Mouse (Mus musculus) lung, postnatal 25 days (tissue): ENCODE measurements at regions not wholly inside any gene's neighbourhood (a gene's known extent, or its start where the extent isn't known, plus 50 kb on each side); places are given as distances from the start of the nearest gene placed in this dataset.
"Not testable (repeated sequence)": the region's sequence is repeated elsewhere in the genome, so short reads cannot be mapped to it uniquely, and the experiment has no call there.

ENCODE experiments used
- DNase-seq: peaks from one replicate; pipeline ENCODE4 v3.0.0; 2022; ENCODE audit warnings: low spot score

DNA sequence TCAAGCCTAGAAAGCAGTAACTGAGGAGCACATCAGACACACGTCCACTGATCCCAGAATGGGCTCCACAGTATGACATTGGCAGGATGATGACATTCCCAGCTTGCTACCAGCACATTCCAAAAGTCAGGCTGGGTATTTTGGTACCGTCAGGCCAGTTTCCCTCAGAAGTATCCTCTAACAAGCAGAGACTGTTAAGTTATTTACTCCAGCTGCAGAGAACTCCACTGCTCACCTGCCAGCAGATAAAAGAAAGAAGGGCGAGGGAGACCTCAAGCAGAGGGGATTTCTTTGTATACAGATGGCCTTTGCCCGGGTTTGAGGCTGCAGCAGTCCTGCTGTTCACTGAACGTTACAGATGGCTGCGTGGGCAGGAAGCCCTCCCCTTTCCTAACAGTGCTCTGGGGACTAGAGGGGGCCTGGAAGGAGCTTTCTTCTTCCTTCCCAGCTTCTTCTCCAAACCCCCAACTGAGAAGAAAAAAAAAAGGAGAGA, 175.2 kb upstream of the Meox2 start:
- no peak for DNase-seq

DNA sequence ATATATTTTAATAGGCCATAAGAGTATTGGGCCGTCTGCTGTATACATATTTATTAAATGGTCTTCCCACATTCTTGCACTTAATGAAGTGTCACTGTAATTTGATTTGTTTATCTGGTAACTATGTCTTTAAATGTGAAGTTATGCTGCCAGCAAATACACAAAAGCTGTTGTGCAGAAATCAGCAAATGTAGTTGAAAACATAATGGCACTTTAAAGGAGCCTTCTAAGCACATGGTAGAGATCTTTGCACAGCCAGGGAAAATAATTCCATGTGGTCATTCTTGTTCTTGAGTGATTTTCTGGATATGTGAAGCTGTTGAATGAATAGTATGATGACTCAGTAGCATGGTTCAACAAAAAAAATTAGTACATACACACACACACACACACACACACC, 164.4 kb upstream of the Meox2 start:
- DNase-seq: no peak

DNA sequence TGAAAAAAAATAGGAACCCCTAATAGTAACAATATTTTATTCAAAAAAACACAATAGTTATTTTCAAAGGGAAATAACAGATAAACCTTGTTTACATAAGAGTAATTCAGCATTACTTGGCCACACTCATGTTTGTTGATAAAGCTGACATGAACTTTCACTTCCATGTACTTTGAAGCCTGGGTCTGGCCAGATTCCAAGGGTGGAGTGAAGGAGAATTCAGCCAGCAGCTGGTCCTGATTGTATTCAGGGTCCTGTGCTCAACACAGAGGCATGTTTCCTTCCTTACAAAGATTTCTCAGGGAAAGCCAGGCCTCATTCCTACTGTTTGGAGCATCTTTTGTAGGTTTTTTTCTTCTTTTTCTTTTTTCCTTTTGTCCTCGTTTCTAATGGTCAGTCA, 162.4 kb upstream of the Meox2 start:
- DNase-seq: peak; percentile 88

DNA sequence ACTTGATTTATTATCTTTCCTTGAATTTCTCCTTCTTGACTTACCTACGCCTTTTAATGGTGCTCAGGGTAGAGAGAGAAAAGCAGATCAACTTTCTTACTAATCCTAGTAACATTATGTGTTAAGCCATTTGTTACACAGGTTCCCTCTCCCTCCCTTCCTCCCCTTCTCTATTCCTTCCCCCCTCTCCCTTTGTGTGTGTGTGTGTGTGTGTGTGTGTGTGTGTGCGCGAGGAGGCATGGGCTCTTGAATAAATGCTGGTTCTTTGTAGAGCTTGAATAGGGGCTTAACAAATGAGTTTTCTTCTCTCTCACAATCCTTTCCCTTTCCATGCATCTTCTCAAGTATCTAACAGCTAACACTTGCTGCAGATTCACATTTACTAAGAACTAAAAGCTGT, 160.4 kb upstream of the Meox2 start:
- no peak for DNase-seq

DNA sequence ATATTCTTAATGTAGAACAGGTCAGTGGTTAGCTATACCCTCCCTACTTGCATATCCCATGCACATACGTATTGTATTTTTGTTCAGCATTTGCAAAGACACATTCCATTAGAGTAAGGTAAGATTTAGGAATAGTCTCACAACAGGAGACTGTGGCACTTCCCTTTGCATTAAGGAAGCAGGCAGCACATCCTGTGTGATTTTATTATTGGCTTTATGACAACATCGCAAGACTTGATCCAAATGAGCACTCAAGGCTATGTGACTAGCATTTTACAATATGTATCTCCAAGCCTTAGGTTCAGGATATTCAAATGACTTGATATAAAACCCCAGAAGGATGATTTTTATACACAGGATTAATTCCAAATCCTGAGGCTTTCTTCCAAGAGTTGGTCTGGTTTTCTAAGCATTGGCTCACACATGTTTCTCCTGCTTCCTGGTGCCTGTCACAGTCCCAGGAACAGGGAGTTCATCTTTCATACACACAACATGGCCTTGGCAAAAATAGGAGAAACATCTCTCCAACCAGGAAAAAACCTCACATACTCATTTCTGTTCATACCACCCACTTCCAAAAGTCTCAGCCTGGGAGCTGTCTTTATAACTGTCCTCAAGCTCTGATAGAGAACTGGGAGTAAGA, 159.1 kb upstream of the Meox2 start:
- peak; percentile 6 for DNase-seq

DNA sequence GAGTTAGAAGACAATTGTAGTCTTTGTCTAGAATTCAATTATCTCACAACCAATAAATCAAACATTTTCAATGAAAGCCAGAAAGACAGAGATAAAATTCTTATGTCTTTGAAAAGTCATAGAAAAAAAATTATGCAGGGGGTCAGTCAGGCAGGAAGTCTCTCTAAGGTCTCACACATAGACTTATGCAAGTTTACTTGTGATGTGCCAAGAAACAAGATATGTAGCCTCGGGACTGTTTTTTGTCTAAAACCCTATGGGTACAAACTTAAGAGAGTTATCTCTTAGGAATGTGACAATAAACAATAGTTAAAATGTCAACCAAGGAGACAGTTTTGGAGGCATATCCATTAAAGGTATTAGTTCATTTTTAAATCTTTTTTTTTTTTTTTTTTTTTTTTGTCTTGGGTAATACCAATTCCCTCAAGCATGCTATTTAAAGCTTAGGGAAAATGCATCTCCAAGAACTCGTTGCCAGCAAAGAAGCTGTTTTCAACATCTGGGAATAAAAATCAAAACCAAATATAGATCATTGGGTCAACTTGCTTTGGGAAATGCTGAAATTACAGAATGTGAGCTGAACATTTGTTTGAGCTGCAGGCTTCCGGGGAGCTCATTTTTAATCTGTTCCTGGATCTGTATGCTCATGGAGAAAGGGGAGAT, 133.8 kb upstream of the Meox2 start:
- no peak for DNase-seq

DNA sequence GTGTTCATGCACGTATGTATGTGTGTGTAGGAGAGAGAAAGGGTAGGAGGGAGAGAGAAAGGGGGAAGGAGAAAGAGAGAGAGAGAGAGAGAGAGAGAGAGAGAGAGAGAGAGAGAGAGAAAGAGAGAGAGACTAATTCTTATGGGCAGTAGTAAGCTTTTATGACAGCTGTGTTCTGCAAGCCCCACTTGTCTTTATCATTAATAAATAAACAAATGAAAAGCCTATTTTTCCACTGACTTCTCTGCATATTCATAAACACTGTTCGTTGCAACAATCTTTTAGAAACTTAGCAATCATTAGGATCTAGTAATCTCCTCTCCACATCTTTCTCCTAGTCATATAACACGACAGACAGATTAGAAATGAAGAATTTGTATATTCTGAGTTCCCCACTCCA, 131.2 kb upstream of the Meox2 start:
- no peak for DNase-seq

DNA sequence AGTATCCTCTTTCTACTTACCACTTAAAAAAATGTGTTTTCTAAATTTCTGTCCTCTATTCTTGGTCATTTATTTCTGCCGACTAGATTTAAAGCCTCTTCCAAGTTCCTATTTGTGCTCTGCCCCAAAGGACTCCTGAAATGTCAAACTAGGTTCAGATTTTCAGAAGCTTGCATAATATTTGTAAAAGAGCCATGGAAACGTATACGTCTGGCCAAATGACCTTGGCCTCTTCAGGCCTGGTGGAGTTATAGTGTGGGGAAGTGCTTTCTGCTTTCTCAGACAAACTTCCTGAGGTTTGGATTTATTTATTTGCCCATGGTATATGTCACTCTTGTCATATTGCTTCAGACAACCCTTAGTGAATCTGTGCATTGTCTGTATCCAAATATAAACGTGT, 117.2 kb upstream of the Meox2 start:
- DNase-seq: no peak

DNA sequence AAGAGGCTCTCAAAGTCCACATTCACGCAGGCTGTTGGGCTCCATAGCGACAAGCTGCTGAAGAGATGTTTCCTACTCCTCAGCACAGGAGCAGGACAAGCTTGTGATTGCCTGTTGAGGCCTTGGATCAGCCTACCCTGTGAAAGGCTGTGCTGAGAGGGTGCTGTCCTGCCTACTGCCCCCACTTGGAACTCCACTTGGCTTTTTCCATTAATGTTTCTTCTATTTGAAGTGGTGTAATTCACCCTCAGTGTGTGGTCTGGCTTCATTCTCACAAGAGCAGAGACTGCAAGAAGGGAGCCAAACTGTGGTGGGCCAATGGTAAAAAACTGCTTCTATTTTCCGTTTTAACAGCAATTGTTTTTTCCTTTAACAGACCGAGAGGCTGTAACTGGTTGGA, 116.4 kb upstream of the Meox2 start:
- DNase-seq: no peak

DNA sequence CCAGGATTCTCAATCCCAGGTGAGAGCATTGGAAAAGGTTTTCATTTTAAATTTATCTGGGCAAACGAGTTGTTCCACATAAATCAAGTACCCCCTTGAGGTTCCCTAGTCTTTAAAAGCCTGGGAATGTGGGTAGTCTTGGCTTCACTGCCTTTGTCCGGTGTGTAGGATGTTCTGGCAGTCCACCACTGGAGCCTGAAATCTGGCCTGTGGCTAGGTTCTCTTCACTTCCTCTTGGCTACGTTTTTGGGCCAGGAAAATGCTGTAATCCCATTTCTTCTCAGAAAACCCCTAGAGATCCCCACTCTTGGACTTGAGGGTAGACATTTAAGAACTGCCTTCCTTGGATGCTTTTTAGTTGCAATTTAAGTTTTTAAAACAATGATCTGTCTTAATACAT, 106.9 kb upstream of the Meox2 start:
- DNase-seq: no peak

DNA sequence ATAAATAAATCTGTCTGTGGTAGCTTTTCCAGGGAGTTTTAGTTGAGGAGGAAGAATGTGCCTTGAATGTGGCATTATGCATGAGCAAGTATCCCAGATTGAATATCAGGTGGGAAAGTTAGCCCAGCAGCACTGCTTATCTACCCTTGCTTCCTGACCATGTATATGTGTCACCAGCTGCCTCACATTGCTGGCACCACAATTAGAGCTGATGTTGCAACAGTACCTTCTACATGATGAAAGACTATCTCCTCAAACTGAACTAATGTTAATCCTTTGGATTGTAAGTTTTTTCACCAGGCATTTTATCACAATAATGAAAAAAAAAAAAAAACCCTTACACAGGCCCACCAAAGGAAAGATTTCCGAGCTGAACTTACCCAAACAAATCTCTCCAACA, 103.1 kb upstream of the Meox2 start:
- peak; percentile 10 for DNase-seq

DNA sequence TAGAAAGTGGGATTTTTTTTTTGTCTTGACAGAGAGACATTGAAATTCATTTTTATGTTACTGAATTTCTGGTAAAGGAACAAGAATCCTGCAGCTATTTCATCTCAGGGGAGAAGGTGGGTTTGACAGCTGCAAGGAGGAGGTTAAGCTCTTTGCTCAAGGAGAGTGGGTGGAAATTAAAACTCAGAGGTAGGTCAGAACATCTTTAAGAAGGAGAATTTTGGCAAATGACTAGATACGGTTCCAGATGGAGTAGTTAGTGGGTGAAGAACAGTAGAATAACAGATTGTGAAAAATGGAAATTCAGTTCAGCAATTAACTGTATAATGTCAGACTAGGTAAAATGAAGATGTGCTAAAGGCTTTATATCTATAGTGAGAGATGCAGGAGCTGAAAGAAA, 98.0 kb upstream of the Meox2 start:
- DNase-seq: no peak

DNA sequence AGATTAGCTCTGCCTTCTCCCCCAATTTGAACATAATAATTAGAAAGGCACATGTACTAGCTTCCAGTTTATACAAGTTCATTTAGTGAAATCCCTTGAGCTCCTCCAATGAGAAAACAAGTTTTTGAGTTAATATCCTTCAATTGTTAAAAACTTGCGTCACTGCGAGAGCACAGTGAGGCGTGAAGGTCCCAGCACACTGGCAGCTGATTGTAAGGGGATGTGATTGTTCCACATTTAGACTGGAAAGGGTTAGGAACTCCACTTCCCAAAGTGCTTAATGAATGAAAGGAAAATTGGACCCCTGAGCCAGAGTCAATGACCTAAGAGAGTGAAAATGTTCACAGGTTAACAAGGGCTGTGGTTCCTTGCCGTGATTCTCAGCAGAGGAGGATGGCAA, 93.9 kb upstream of the Meox2 start:
- no peak for DNase-seq

DNA sequence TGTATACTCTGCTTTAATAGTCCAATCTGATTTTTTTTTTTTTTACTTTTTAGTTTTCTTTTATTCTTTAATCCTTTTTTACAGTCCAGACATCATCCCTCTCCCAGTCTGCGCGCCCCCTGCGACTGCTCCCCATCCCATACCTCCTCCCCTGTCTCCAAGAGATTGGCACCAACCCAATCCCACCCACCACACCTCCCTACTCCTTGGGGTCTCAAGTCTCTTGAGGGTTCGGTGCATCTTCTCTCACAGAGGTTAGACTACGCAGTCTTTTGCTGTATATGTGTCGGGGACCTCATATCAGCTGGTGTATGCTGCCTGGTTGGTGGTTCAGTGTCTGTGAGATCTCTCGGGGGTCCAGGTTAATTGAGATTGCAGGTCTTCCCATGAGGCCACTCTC, 93.4 kb upstream of the Meox2 start:
- not testable (repeated sequence) for DNase-seq

DNA sequence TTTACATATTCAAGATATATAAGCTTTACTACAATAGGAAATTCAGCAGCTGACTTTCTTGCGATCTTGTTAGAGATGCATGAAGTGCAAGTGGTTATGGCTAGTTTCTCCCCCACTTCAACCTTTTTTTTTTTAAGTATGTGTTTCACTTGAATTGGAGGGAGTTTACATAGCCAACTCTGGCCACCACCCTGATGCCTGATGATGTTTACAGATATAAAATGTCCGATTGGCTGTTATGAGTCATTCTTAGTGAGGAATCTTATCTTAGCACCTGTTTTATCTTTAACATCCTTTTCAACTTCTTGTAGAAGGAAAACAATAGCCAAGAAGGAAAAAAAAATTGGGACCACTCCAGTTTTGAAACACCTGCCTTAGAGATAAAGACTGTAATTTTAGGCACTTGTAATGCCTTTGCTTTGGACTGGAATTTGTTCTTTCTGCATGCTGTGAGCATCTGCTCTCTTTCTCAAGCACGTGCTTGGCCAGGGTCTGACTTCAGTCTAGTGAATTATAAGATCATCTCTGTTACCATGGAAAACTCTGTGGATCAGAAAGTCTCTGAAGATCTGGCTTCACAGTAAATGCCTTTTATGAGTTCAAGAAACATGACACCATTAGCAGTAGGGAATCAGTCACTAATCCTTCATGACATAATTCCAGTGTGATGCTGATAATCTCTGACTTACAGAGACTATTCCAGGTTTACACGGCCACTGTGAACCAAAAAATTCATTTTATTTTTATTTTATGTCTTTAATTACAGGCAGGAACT, 92.7 kb upstream of the Meox2 start:
- DNase-seq: no peak

DNA sequence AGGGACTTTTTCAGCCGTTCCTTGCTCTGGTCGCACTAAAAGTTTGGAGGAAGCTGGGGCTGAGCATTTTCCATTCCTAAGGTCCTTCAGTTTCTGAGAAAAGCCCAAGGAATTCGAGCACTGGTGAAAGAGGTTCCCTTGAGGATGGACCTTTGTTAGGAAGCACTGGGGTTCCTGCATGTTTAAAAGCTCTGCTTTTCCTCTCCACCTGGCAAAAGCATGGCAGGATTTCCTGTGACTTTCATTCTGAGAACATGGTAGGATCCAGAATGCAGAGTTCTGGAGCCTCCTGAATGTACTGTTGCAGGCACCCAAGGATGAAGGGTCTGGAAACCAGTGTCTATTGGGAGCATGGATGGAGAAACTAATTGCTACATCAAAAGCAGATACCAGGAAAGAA, 61.1 kb upstream of the Meox2 start:
- no peak for DNase-seq

DNA sequence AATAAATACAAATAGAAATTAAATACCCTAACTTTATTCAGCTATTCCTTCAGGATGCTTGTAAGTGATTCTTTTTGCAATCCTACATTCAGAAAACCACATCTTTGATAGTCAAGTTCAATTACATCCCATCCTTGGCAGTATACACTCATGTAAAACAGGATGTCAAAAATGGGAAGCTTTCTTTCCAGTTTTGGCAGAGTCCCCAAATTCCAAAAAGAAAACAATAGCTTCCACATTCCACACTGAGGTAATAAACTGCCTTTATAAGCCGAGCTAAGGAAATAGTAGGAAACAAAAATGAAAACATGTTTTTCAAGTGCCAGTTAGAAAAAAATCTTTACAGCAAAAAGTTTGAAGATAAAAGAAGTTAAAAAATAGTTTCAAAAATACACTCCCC, 57.7 kb upstream of the Meox2 start:
- DNase-seq: peak; percentile 24

DNA sequence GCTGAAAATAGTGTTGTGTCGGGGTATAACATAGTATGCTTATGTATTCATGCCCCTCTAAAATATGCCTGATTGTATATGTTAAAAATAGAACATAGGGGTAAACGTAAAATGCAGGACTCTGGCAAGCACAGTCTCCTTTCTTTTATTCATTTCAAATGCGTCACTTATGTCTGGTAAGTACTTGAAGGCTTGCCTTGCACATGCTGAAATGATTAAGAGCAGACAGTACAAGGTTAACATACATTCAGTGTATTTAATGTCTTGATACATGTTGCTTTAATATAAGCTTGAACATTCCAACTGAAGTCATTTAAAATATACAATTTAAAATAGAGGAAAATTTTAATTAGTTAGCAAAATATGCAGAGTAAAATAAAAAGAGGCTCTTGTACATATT, 50.9 kb upstream of the Meox2 start:
- no peak for DNase-seq
